Mouse (Mus musculus) heart, embryonic 15.5 days (tissue): ENCODE data around the gene Vmn1r85. TPM values are rescaled to one million over a fixed set of nuclear protein-coding genes. Genes with fewer than 3 reads are reported as not detected.
"Not testable (repeated sequence)": the region's sequence is repeated elsewhere in the genome, so short reads cannot be mapped to it uniquely, and the experiment has no call there.

ENCODE experiments used
- ATAC-seq: fragments of 200-750 bp; cut with Nextera tagmentation; replicated peaks from 2 replicates; pipeline ENCODE4 v1.8.0; 2017; ENCODE audit warnings: low read depth, moderate TSS enrichment; ENCODE audit not compliant: insufficient number of reproducible peaks, insufficient read depth, low FRiP score
- H3K27ac ChIP-seq: fragments of 300-500 bp; sonication (generic); 2 replicates; pipeline ENCODE4 v1.5.1; 2015; ENCODE audit warnings: mild to moderate bottlenecking, inconsistent platforms
- H3K27me3 ChIP-seq: fragments of 300-500 bp; sonication (generic); 2 replicates; pipeline ENCODE4 v1.6.1; 2015; ENCODE audit warnings: inconsistent platforms
- H3K36me3 ChIP-seq: fragments of 300-500 bp; sonication (generic); 2 replicates; pipeline ENCODE4 v1.6.1; 2015; ENCODE audit warnings: mild to moderate bottlenecking, inconsistent platforms
- H3K4me1 ChIP-seq: fragments of 300-500 bp; sonication (generic); replicated peaks from 2 replicates; pipeline ENCODE4 v1.6.1; 2015; ENCODE audit warnings: inconsistent platforms
- H3K4me2 ChIP-seq: fragments of 300-500 bp; sonication (generic); 2 replicates; pipeline ENCODE4 v1.6.1; 2015; ENCODE audit warnings: inconsistent platforms, mild to moderate bottlenecking, moderate library complexity
- H3K4me3 ChIP-seq: fragments of 300-500 bp; sonication (generic); 2 replicates; pipeline ENCODE4 v1.5.1; 2015; ENCODE audit warnings: mild to moderate bottlenecking, inconsistent platforms
- H3K9ac ChIP-seq: fragments of 300-500 bp; sonication (generic); 2 replicates; pipeline ENCODE4 v1.6.1; 2015; ENCODE audit warnings: mild to moderate bottlenecking, inconsistent platforms
- H3K9me3 ChIP-seq: fragments of 300-500 bp; sonication (generic); replicated peaks from 2 replicates; pipeline ENCODE4 v1.6.1; 2016; ENCODE audit warnings: inconsistent platforms
- WGBS: fragments of 180-500 bp; shearing (Covaris S2); methylation state at CpG from one replicate; pipeline ENCODE4 v1.1.7; 2015; ENCODE audit warnings: mixed read lengths; 5-methylcytosine and 5-hydroxymethylcytosine counted together
- polyA plus RNA-seq: library from polyadenylated mRNA; unstranded; fragments of >200 nt; fragmentation: Nextera tagmentation; extraction: Ambion mirVana; gene quantifications from 2 replicates; pipeline ENCODE4 v1.2.1, GENCODE M21; 2015

The Vmn1r85 gene
- not detected in 2 replicates for polyA plus RNA-seq

- Histone ChIP-seq H3K27me3 (no peaks in the 10 kb centered on the region), H3K9ac (no peak within 1 kb of the TSS), H3K4me1 (no peaks in the 10 kb centered on the region), H3K4me2 (no peak within 1 kb of the TSS), H3K27ac (no peak within 1 kb of the TSS), H3K4me3 (no peak within 1 kb of the TSS), H3K9me3 (no peaks in the 10 kb centered on the region), H3K36me3 (no peaks in the 10 kb centered on the region)
- ATAC-seq, result no peak
- WGBS, result 48% methylated on average over 3 of the region's 3 CpGs
Observed at GRCm38 (mm10) chr7:13095073-13095472, at the start of gene Vmn1r85. Vmn1r85 (minus strand) TSS chr7:13095173.

GRCm38 (mm10) chr7:13140057-13140456, 45.1 kb upstream of the Vmn1r85 start, which contains the start of gene Vmn1r87:
Vmn1r87 (minus strand) TSS chr7:13140157.
- WGBS, result 79% methylated on average over 1 of the region's 1 CpGs
- ATAC-seq, result no peak
- Histone ChIP-seq H3K27me3 (no peaks in the 10 kb centered on the region), H3K4me2 (no peak within 1 kb of the TSS), H3K27ac (no peak within 1 kb of the TSS), H3K4me3 (no peak within 1 kb of the TSS), H3K36me3 (no peaks in the 10 kb centered on the region), H3K4me1 (no peaks in the 10 kb centered on the region), H3K9me3 (no peaks in the 10 kb centered on the region), H3K9ac (no peak within 1 kb of the TSS)

- H3K9ac ChIP-seq, result no peak overlapping the region
- H3K27ac ChIP-seq, result no peak overlapping the region
- H3K27me3 ChIP-seq, result no peaks in the 10 kb centered on the region
- no peaks in the 10 kb centered on the region for H3K4me1 ChIP-seq
- H3K36me3 ChIP-seq, result no peaks in the 10 kb centered on the region
- no peak overlapping the region for H3K4me2 ChIP-seq
- H3K9me3 ChIP-seq, result no peaks in the 10 kb centered on the region
- no peak for ATAC-seq
- H3K4me3 ChIP-seq, result no peak overlapping the region
Observed at GRCm38 (mm10) chr7:13137340-13137739, 42.4 kb upstream of the Vmn1r85 start.

GRCm38 (mm10) chr7:13131856-13132255, 36.9 kb upstream of the Vmn1r85 start:
- 76% methylated on average over 2 of the region's 2 CpGs for WGBS
- no peak overlapping the region for H3K4me2 ChIP-seq
- ATAC-seq, result no peak

GRCm38 (mm10) chr7:13123554-13124153, 28.7 kb upstream of the Vmn1r85 start:
- not testable (repeated sequence) for H3K27ac ChIP-seq, H3K27me3 ChIP-seq, H3K9ac ChIP-seq, H3K9me3 ChIP-seq, H3K36me3 ChIP-seq, H3K4me1 ChIP-seq
- Histone ChIP-seq H3K4me3 (peak overlapping the region; percentile 31), H3K4me2 (peak overlapping the region; percentile 55)
- ATAC-seq, result peak; percentile 47
- under 1% methylated on average over 23 of the region's 34 CpGs for WGBS

More at GRCm38 (mm10) chr7:13131856-13132255, 36.9 kb upstream of the Vmn1r85 start:
- Histone ChIP-seq H3K4me1 (no peaks in the 10 kb centered on the region), H3K4me3 (no peak overlapping the region), H3K9me3 (no peaks in the 10 kb centered on the region), H3K36me3 (no peaks in the 10 kb centered on the region), H3K27me3 (no peaks in the 10 kb centered on the region), H3K9ac (no peak overlapping the region), H3K27ac (no peak overlapping the region)

GRCm38 (mm10) chr7:13119817-13120216, 24.8 kb upstream of the Vmn1r85 start, which contains the start of gene Vmn1r86:
Vmn1r86 (minus strand) TSS chr7:13119917.
- no peak for ATAC-seq
- H3K4me2 ChIP-seq, result no peak within 1 kb of the TSS
- H3K4me3 ChIP-seq, result no peak within 1 kb of the TSS
- H3K36me3 ChIP-seq, result no peaks in the 10 kb centered on the region
- no peak within 1 kb of the TSS for H3K9ac ChIP-seq
- no peaks in the 10 kb centered on the region for H3K9me3 ChIP-seq
- H3K4me1 ChIP-seq, result no peaks in the 10 kb centered on the region
- H3K27ac ChIP-seq, result no peak within 1 kb of the TSS
- no peaks in the 10 kb centered on the region for H3K27me3 ChIP-seq

- Histone ChIP-seq H3K36me3 (no peaks in the 10 kb centered on the region), H3K9ac (no peak overlapping the region)
- 53% methylated on average over 5 of the region's 5 CpGs for WGBS
Observed at GRCm38 (mm10) chr7:13072293-13072692, 22.7 kb downstream of the Vmn1r85 start.

GRCm38 (mm10) chr7:13063399-13063798, 31.6 kb downstream of the Vmn1r85 start:
- H3K4me1 ChIP-seq, H3K9me3 ChIP-seq, H3K4me3 ChIP-seq, H3K4me2 ChIP-seq, H3K27me3 ChIP-seq, H3K36me3 ChIP-seq, H3K9ac ChIP-seq, ATAC-seq, H3K27ac ChIP-seq: not testable (repeated sequence)
- WGBS, result 48% methylated on average over 2 of the region's 2 CpGs

More at GRCm38 (mm10) chr7:13072293-13072692, 22.7 kb downstream of the Vmn1r85 start:
- no peak overlapping the region for H3K4me2 ChIP-seq
- no peak overlapping the region for H3K27ac ChIP-seq
- H3K4me1 ChIP-seq, result no peaks in the 10 kb centered on the region
- no peaks in the 10 kb centered on the region for H3K27me3 ChIP-seq
- no peak overlapping the region for H3K4me3 ChIP-seq
- no peaks in the 10 kb centered on the region for H3K9me3 ChIP-seq
- ATAC-seq, result no peak

- Histone ChIP-seq H3K9ac (no peak overlapping the region), H3K4me2 (no peak overlapping the region), H3K27me3 (no peaks in the 10 kb centered on the region), H3K4me3 (no peak overlapping the region), H3K27ac (no peak overlapping the region), H3K9me3 (no peaks in the 10 kb centered on the region), H3K36me3 (no peaks in the 10 kb centered on the region), H3K4me1 (no peaks in the 10 kb centered on the region)
- ATAC-seq, result no peak
- WGBS, result 86% methylated on average over 9 of the region's 9 CpGs
Observed at GRCm38 (mm10) chr7:13059536-13059935, 35.4 kb downstream of the Vmn1r85 start.

- Histone ChIP-seq H3K36me3 (no peaks in the 10 kb centered on the region), H3K27ac (no peak overlapping the region), H3K27me3 (no peaks in the 10 kb centered on the region), H3K9ac (no peak overlapping the region), H3K4me1 (peaks cover 6% of the 10 kb centered on the region; the same call in 1 of the 2 replicates), H3K9me3 (no peaks in the 10 kb centered on the region), H3K4me2 (no peak overlapping the region), H3K4me3 (no peak overlapping the region)
- WGBS, result 60% methylated on average over 8 of the region's 8 CpGs
- ATAC-seq, result no peak
Observed at GRCm38 (mm10) chr7:13056913-13057700, 37.9 kb downstream of the Vmn1r85 start.

- H3K9ac ChIP-seq, result peak within 1 kb of the TSS; percentile 69
- under 1% methylated on average over 41 of the region's 41 CpGs for WGBS
- H3K4me3 ChIP-seq, result peak within 1 kb of the TSS; percentile 74
- H3K4me1 ChIP-seq, result peaks cover 6% of the 10 kb centered on the region; the same call in 1 of the 2 replicates
- H3K36me3 ChIP-seq, result no peaks in the 10 kb centered on the region
- H3K27ac ChIP-seq, result peak within 1 kb of the TSS; percentile 86
- H3K27me3 ChIP-seq, result no peaks in the 10 kb centered on the region
- H3K4me2 ChIP-seq, result peak within 1 kb of the TSS; percentile 77
- no peaks in the 10 kb centered on the region for H3K9me3 ChIP-seq
- peak; percentile 91 for ATAC-seq
Observed at GRCm38 (mm10) chr7:13054287-13055010, 40.5 kb downstream of the Vmn1r85 start, which contains the start of gene Mzf1. Mzf1 (minus strand) TSS chr7:13054764.
